Mouse (Mus musculus): ENCODE results near the gene Xpo6. TPM values are rescaled to one million over a fixed set of nuclear protein-coding genes. Genes with fewer than 3 reads are reported as not detected.

Xpo6 gene
- polyA plus RNA-seq, 1 experiment from 2014 or later: 44.3 TPM

GRCm38 (mm10) chr7:126183583-126183982 lies 16.7 kb downstream of the Xpo6 start:
- ATAC-seq (replicated peaks; ENCODE audit: insufficient number of reproducible peaks, low FRiP score, low TSS enrichment): no peak
- no peak overlapping the region for H3K27ac ChIP-seq (ENCODE audit: low read depth, low read length)
- WGBS (ENCODE audit: insufficient replicate concordance): 20% methylated on average over 1 of the region's 1 CpGs

GRCm38 (mm10) chr7:126181487-126181886 lies 18.8 kb downstream of the Xpo6 start:
- Histone ChIP-seq H3K4me3 (ENCODE audit: low read depth, low read length) (no peak overlapping the region), H3K27me3 (ENCODE audit: control insufficient read depth, insufficient read depth, low read length) (no peaks in the 10 kb centered on the region), H3K4me1 (ENCODE audit: control insufficient read depth, insufficient read depth, low read length) (peaks cover 56% of the 10 kb centered on the region), H3K4me2 (no peak overlapping the region), H3K9me3 (replicated peaks; ENCODE audit: control insufficient read depth, low read length) (no peaks in the 10 kb centered on the region), H3K36me3 (ENCODE audit: control insufficient read depth, insufficient read depth, low read length) (no peaks in the 10 kb centered on the region), H3K9ac (ENCODE audit: low read depth, low read length) (no peak overlapping the region), H3K27ac (ENCODE audit: low read depth, low read length) (no peak overlapping the region)
- no peak for ATAC-seq (replicated peaks; ENCODE audit: insufficient number of reproducible peaks, low FRiP score, low TSS enrichment)

More at GRCm38 (mm10) chr7:126183583-126183982, 16.7 kb downstream of the Xpo6 start:
- H3K4me3 ChIP-seq (ENCODE audit: low read depth, low read length): no peak overlapping the region
- no peaks in the 10 kb centered on the region for H3K36me3 ChIP-seq (ENCODE audit: control insufficient read depth, insufficient read depth, low read length)
- H3K9ac ChIP-seq (ENCODE audit: low read depth, low read length): no peak overlapping the region
- H3K4me1 ChIP-seq (ENCODE audit: control insufficient read depth, insufficient read depth, low read length): peaks cover 56% of the 10 kb centered on the region
- H3K9me3 ChIP-seq (replicated peaks; ENCODE audit: control insufficient read depth, low read length): no peaks in the 10 kb centered on the region
- no peak overlapping the region for H3K4me2 ChIP-seq
- no peaks in the 10 kb centered on the region for H3K27me3 ChIP-seq (ENCODE audit: control insufficient read depth, insufficient read depth, low read length)

DNA sequence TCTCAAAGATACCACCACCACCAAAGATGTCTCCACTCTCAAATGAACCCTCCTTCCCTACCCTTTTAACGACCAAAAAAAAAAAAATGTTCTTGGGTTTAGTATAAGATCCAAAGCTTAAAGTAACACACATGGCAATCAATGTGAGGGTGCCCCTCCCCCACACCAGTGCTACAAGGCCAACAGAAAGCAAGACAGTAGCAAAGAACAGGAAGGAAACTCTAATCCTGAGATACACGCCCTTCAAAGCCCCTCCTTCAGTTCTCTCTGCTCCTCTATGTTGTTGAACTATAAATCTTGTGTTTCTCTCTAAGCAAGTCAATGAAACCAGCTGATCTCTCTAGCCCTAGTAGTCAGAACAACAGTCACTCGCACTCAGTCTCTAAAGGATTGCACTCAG lies 19.3 kb downstream of the Xpo6 start:
- Histone ChIP-seq H3K9me3 (replicated peaks; ENCODE audit: control insufficient read depth, low read length) (no peaks in the 10 kb centered on the region), H3K9ac (ENCODE audit: low read depth, low read length) (no peak overlapping the region), H3K27me3 (ENCODE audit: control insufficient read depth, insufficient read depth, low read length) (no peaks in the 10 kb centered on the region), H3K27ac (ENCODE audit: low read depth, low read length) (no peak overlapping the region), H3K4me2 (no peak overlapping the region), H3K36me3 (ENCODE audit: control insufficient read depth, insufficient read depth, low read length) (no peaks in the 10 kb centered on the region), H3K4me3 (ENCODE audit: low read depth, low read length) (no peak overlapping the region), H3K4me1 (ENCODE audit: control insufficient read depth, insufficient read depth, low read length) (peaks cover 51% of the 10 kb centered on the region)
- ATAC-seq (replicated peaks; ENCODE audit: insufficient number of reproducible peaks, low FRiP score, low TSS enrichment): no peak
- 64% methylated on average over 3 of the region's 3 CpGs for WGBS (ENCODE audit: insufficient replicate concordance)

GRCm38 (mm10) chr7:126178804-126179203 lies 21.5 kb downstream of the Xpo6 start:
- Histone ChIP-seq H3K27ac (ENCODE audit: low read depth, low read length) (no peak overlapping the region; the same call in 1 of the 2 replicates), H3K9ac (ENCODE audit: low read depth, low read length) (no peak overlapping the region), H3K4me1 (ENCODE audit: control insufficient read depth, insufficient read depth, low read length) (peaks cover 41% of the 10 kb centered on the region), H3K4me3 (ENCODE audit: low read depth, low read length) (no peak overlapping the region), H3K4me2 (no peak overlapping the region), H3K36me3 (ENCODE audit: control insufficient read depth, insufficient read depth, low read length) (no peaks in the 10 kb centered on the region), H3K27me3 (ENCODE audit: control insufficient read depth, insufficient read depth, low read length) (no peaks in the 10 kb centered on the region), H3K9me3 (replicated peaks; ENCODE audit: control insufficient read depth, low read length) (no peaks in the 10 kb centered on the region)
- ATAC-seq (replicated peaks; ENCODE audit: insufficient number of reproducible peaks, low FRiP score, low TSS enrichment): no peak

DNA sequence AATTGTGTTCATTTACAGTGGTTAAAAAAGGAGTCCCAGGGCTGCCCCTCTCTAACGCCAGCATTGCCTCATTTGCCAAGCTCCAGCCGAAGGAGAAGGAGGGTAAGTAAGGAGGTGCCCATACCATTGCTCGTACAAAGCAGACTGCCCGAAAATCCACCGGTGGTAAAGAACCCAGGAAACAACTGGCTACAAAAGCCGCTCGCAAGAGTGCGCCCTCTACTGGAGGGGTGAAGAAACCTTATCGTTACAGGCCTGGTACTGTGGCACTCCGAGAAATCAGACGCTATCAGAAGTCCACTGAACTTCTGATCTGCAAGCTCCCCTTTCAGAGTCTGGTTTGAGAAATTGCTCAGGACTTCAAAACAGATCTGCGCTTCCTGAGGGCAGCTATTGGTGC lies 24.3 kb downstream of the Xpo6 start:
- Histone ChIP-seq H3K4me3 (ENCODE audit: low read depth, low read length) (no peak overlapping the region), H3K9me3 (replicated peaks; ENCODE audit: control insufficient read depth, low read length) (no peaks in the 10 kb centered on the region), H3K27ac (ENCODE audit: low read depth, low read length) (no peak overlapping the region), H3K9ac (ENCODE audit: low read depth, low read length) (no peak overlapping the region), H3K27me3 (ENCODE audit: control insufficient read depth, insufficient read depth, low read length) (no peaks in the 10 kb centered on the region), H3K4me1 (ENCODE audit: control insufficient read depth, insufficient read depth, low read length) (peaks cover 15% of the 10 kb centered on the region), H3K4me2 (no peak overlapping the region), H3K36me3 (ENCODE audit: control insufficient read depth, insufficient read depth, low read length) (0 out of 2 replicates have a peak, but pooled peaks cover 2% of the 10 kb centered on the region)
- ATAC-seq (replicated peaks; ENCODE audit: insufficient number of reproducible peaks, low FRiP score, low TSS enrichment): no peak
- 90% methylated on average over 12 of the region's 12 CpGs for WGBS (ENCODE audit: insufficient replicate concordance)

DNA sequence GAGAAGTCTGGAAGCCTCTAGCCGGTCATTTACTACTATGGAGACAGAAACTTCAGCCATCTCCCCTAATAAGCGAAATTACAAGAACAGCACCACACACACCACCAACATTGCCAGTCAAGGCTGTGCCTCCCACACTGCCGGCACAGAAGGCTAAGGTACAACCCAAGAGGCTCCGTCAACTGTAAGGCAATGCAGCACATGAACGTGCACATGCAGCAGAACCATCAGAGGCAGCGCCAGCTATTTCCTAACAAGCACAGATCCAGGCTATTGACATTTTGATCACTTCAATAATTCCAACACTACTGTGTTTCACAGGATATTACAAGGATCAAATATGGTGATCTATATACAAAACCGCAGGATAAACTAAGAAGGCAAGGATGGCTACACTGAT lies 24.8 kb downstream of the Xpo6 start:
- WGBS (ENCODE audit: insufficient replicate concordance): 80% methylated on average over 7 of the region's 7 CpGs
- H3K27ac ChIP-seq (ENCODE audit: low read depth, low read length): no peak overlapping the region
- no peaks in the 10 kb centered on the region for H3K27me3 ChIP-seq (ENCODE audit: control insufficient read depth, insufficient read depth, low read length)
- no peak overlapping the region for H3K4me2 ChIP-seq
- peaks cover 11% of the 10 kb centered on the region for H3K4me1 ChIP-seq (ENCODE audit: control insufficient read depth, insufficient read depth, low read length)
- ATAC-seq (replicated peaks; ENCODE audit: insufficient number of reproducible peaks, low FRiP score, low TSS enrichment): no peak
- no peaks in the 10 kb centered on the region for H3K9me3 ChIP-seq (replicated peaks; ENCODE audit: control insufficient read depth, low read length)
- 0 out of 2 replicates have a peak, but pooled peaks cover 2% of the 10 kb centered on the region for H3K36me3 ChIP-seq (ENCODE audit: control insufficient read depth, insufficient read depth, low read length)
- no peak overlapping the region for H3K9ac ChIP-seq (ENCODE audit: low read depth, low read length)
- no peak overlapping the region for H3K4me3 ChIP-seq (ENCODE audit: low read depth, low read length)

- H3K4me2 ChIP-seq: no peak overlapping the region
- H3K4me3 ChIP-seq (ENCODE audit: low read depth, low read length): no peak overlapping the region
- H3K27ac ChIP-seq (ENCODE audit: low read depth, low read length): no peak overlapping the region
- H3K36me3 ChIP-seq (ENCODE audit: control insufficient read depth, insufficient read depth, low read length): 0 out of 2 replicates have a peak, but pooled peaks cover 2% of the 10 kb centered on the region
- no peak overlapping the region for H3K9ac ChIP-seq (ENCODE audit: low read depth, low read length)
- H3K27me3 ChIP-seq (ENCODE audit: control insufficient read depth, insufficient read depth, low read length): no peaks in the 10 kb centered on the region
- ATAC-seq (replicated peaks; ENCODE audit: insufficient number of reproducible peaks, low FRiP score, low TSS enrichment): no peak
- H3K9me3 ChIP-seq (replicated peaks; ENCODE audit: control insufficient read depth, low read length): no peaks in the 10 kb centered on the region
- 77% methylated on average over 2 of the region's 2 CpGs for WGBS (ENCODE audit: insufficient replicate concordance)
- H3K4me1 ChIP-seq (ENCODE audit: control insufficient read depth, insufficient read depth, low read length): peaks cover 11% of the 10 kb centered on the region
These were observed 25.4 kb downstream of the Xpo6 start for GRCm38 (mm10) chr7:126174863-126175262.

DNA sequence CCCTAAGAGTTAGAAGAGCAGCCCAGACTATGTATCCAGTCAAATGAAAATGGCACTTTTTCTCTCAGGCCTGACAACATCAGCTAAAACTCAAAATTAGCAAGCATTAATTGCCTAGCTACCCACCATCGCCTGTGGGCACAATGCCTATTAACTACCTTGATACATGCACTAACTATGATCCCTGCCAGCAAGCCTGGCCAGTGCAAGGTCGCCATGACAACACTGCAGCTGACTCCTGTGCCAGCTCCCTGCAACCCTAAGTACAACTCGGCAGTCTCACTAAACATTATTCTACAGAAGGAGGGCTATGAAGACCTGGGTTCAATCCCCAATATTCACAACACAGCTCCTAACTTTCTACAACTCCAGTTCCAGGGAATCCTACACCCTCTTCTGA lies 28.3 kb downstream of the Xpo6 start:
- Histone ChIP-seq H3K36me3 (ENCODE audit: control insufficient read depth, insufficient read depth, low read length) (0 out of 2 replicates have a peak, but pooled peaks cover 2% of the 10 kb centered on the region), H3K4me2 (no peak overlapping the region), H3K9ac (ENCODE audit: low read depth, low read length) (no peak overlapping the region), H3K4me3 (ENCODE audit: low read depth, low read length) (no peak overlapping the region), H3K27me3 (ENCODE audit: control insufficient read depth, insufficient read depth, low read length) (no peaks in the 10 kb centered on the region), H3K4me1 (ENCODE audit: control insufficient read depth, insufficient read depth, low read length) (peaks cover 5% of the 10 kb centered on the region; the same call in 1 of the 2 replicates), H3K27ac (ENCODE audit: low read depth, low read length) (no peak overlapping the region), H3K9me3 (replicated peaks; ENCODE audit: control insufficient read depth, low read length) (no peaks in the 10 kb centered on the region)
- WGBS (ENCODE audit: insufficient replicate concordance): 86% methylated on average over 3 of the region's 3 CpGs
- no peak for ATAC-seq (replicated peaks; ENCODE audit: insufficient number of reproducible peaks, low FRiP score, low TSS enrichment)

DNA sequence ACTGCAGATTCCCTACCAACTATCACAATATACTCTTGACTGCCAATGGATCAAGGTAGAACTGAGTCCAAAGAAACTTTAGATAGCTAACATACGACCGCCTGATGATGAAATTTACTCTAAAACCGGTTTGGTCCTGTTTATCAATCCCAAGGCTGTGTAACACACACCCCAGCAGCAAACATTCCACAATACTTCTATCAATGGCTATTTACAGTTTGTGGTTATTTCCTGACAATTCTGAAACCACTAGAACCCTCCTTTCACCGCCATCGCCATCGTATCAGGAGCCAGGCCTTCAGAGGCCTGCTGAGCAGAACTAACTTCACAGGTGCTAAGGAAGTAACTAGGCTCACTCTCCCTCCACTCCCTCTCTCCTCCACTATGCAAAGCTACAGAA lies 31.7 kb downstream of the Xpo6 start:
- H3K9ac ChIP-seq (ENCODE audit: low read depth, low read length): no peak overlapping the region
- no peak overlapping the region for H3K4me3 ChIP-seq (ENCODE audit: low read depth, low read length)
- no peaks in the 10 kb centered on the region for H3K27me3 ChIP-seq (ENCODE audit: control insufficient read depth, insufficient read depth, low read length)
- 90% methylated on average over 6 of the region's 6 CpGs for WGBS (ENCODE audit: insufficient replicate concordance)
- no peak for ATAC-seq (replicated peaks; ENCODE audit: insufficient number of reproducible peaks, low FRiP score, low TSS enrichment)
- H3K36me3 ChIP-seq (ENCODE audit: control insufficient read depth, insufficient read depth, low read length): peaks cover 5% of the 10 kb centered on the region; the same call in 1 of the 2 replicates
- H3K27ac ChIP-seq (ENCODE audit: low read depth, low read length): no peak overlapping the region
- no peak overlapping the region for H3K4me2 ChIP-seq
- H3K4me1 ChIP-seq (ENCODE audit: control insufficient read depth, insufficient read depth, low read length): no peaks in the 10 kb centered on the region; the same call in 1 of the 2 replicates
- H3K9me3 ChIP-seq (replicated peaks; ENCODE audit: control insufficient read depth, low read length): no peaks in the 10 kb centered on the region
